ENCODE assay signal across 17 mouse cellular contexts in the genomic region with DNA sequence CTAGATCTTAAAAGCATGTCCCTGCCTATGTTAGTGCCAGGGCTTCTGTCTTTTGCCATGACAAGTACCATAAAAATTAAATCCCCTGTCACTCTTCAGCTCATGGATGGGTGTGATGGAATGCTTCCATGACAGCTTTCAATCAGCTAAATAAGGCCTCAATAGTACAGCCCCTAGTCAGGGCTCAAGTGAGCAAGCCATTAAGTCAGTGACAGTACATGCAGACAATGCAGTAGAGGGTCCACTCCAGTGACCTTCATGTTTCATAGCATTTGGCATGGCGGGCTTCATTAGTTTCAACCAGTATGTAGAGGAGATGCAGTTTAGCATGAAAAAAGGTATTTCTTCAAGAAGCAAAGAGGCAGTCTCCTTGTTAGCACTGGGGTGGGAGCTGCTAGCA.
DNase-seq lines count a peak whose midpoint lies in the region; ATAC-seq and TF ChIP-seq lines count a peak whose summit lies in the region.
"Had no signal": no experiment of that assay in that cellular context is flagged by ENCODE, and none has a peak within 500 bp of the region (broad histone marks: within the 10 kb centered on the region; RNA-seq: fewer than 3 reads in every experiment).

No protein-coding gene starts in this region.

- H3K4me3 ChIP-seq in forebrain, embryonic 16.5 days (replicated peaks; ENCODE audit: low read length), result no peak overlapping the region
- no peak overlapping the region for H3K4me3 ChIP-seq in forebrain, embryonic 10.5 days
- no peak overlapping the region for H3K4me3 ChIP-seq in hindbrain, postnatal 0 days (ENCODE audit: low read length)
- H3K4me3 ChIP-seq in hindbrain, embryonic 10.5 days, result no peak overlapping the region
- no peak overlapping the region for H3K4me3 ChIP-seq in midbrain, embryonic 15.5 days
- H3K4me3 ChIP-seq in midbrain, embryonic 14.5 days (replicated peaks; ENCODE audit: low read depth, low read length), result no peak overlapping the region
- no peak overlapping the region for H3K4me3 ChIP-seq in midbrain, postnatal 0 days (ENCODE audit: low read depth, low read length)
- H3K4me3 ChIP-seq: embryonic facial prominence, embryonic 12.5 days; forebrain, embryonic 13.5 days; heart, embryonic 10.5 days had no signal

- H3K9ac ChIP-seq in forebrain, embryonic 16.5 days (replicated peaks; ENCODE audit: low read depth, low read length), result no peak overlapping the region
- H3K9ac ChIP-seq in hindbrain, postnatal 0 days (replicated peaks; ENCODE audit: low read length), result no peak overlapping the region
- H3K9ac ChIP-seq in midbrain, embryonic 15.5 days, result no peak overlapping the region
- no peak overlapping the region for H3K9ac ChIP-seq in midbrain, embryonic 14.5 days (replicated peaks; ENCODE audit: low read length)
- no peak overlapping the region for H3K9ac ChIP-seq in midbrain, postnatal 0 days (replicated peaks; ENCODE audit: low read length, poor library complexity, severe bottlenecking)
- H3K9ac ChIP-seq: embryonic facial prominence, embryonic 12.5 days; forebrain, embryonic 13.5 days had no signal

- H3K27ac ChIP-seq in forebrain, embryonic 16.5 days (ENCODE audit: low read length), result no peak overlapping the region
- H3K27ac ChIP-seq in forebrain, embryonic 10.5 days, result no peak overlapping the region
- peak overlapping the region; percentile 28; the same call in 1 of the 2 replicates for H3K27ac ChIP-seq in hindbrain, postnatal 0 days
- no peak overlapping the region for H3K27ac ChIP-seq in hindbrain, embryonic 10.5 days
- H3K27ac ChIP-seq in midbrain, embryonic 15.5 days, result peak overlapping the region; percentile 36; the same call in 1 of the 2 replicates
- H3K27ac ChIP-seq in midbrain, embryonic 14.5 days (replicated peaks; ENCODE audit: low read depth, low read length), result no peak overlapping the region
- 0 out of 2 replicates have a peak overlapping the region, but pooled peaks have one; percentile 47 for H3K27ac ChIP-seq in midbrain, postnatal 0 days (ENCODE audit: low read depth, low read length)
- H3K27ac ChIP-seq: embryonic facial prominence, embryonic 12.5 days; heart, embryonic 10.5 days had no signal

- H3K36me3 ChIP-seq in forebrain, embryonic 16.5 days (ENCODE audit: control insufficient read depth, insufficient read depth), result no peaks in the 10 kb centered on the region
- no peaks in the 10 kb centered on the region for H3K36me3 ChIP-seq in forebrain, embryonic 10.5 days (replicated peaks)
- H3K36me3 ChIP-seq in hindbrain, postnatal 0 days (ENCODE audit: insufficient read depth, low read length), result no peaks in the 10 kb centered on the region
- H3K36me3 ChIP-seq in hindbrain, embryonic 10.5 days, result no peaks in the 10 kb centered on the region
- H3K36me3 ChIP-seq in midbrain, embryonic 15.5 days (replicated peaks), result no peaks in the 10 kb centered on the region
- H3K36me3 ChIP-seq in midbrain, embryonic 14.5 days (ENCODE audit: control insufficient read depth, insufficient read depth, low read length), result no peaks in the 10 kb centered on the region
- no peaks in the 10 kb centered on the region for H3K36me3 ChIP-seq in midbrain, postnatal 0 days (ENCODE audit: insufficient read depth, low read length)
- H3K36me3 ChIP-seq: embryonic facial prominence, embryonic 12.5 days; heart, embryonic 10.5 days had no signal

- no peaks in the 10 kb centered on the region for H3K27me3 ChIP-seq in forebrain, embryonic 16.5 days (replicated peaks; ENCODE audit: control insufficient read depth, insufficient read depth, low read length)
- H3K27me3 ChIP-seq in forebrain, embryonic 10.5 days (ENCODE audit: poor library complexity, severe bottlenecking), result no peaks in the 10 kb centered on the region
- H3K27me3 ChIP-seq in hindbrain, postnatal 0 days (ENCODE audit: insufficient read depth, low read length), result no peaks in the 10 kb centered on the region
- no peaks in the 10 kb centered on the region for H3K27me3 ChIP-seq in hindbrain, embryonic 10.5 days (ENCODE audit: insufficient read depth, poor library complexity, severe bottlenecking)
- H3K27me3 ChIP-seq in midbrain, embryonic 15.5 days (replicated peaks), result no peaks in the 10 kb centered on the region
- no peaks in the 10 kb centered on the region for H3K27me3 ChIP-seq in midbrain, embryonic 14.5 days (ENCODE audit: control insufficient read depth, insufficient read depth, low read length)
- no peaks in the 10 kb centered on the region for H3K27me3 ChIP-seq in midbrain, postnatal 0 days (ENCODE audit: insufficient read depth, low read length)
- H3K27me3 ChIP-seq: embryonic facial prominence, embryonic 12.5 days; forebrain, embryonic 13.5 days had no signal

- DNase-seq in forebrain, embryonic 10.5 days (ENCODE audit: extremely low spot score, low spot score), result no peak
- no peak for DNase-seq in hindbrain, postnatal 0 days (ENCODE audit: low spot score)
- no peak for DNase-seq in hindbrain, embryonic 10.5 days (ENCODE audit: low spot score)
- no peak for DNase-seq in midbrain, embryonic 14.5 days
- DNase-seq in midbrain, postnatal 0 days (ENCODE audit: low spot score), result no peak
- DNase-seq: adrenal gland, postnatal 10 days; cerebellum, adult 11-12 months; cerebellum, adult 9-10 months; cerebellum, postnatal 25 days; gastrocnemius, postnatal 36 days; heart, adult 18-20 months; heart, postnatal 14 days had no signal

- no peaks in the 10 kb centered on the region for H3K9me3 ChIP-seq in forebrain, embryonic 16.5 days (ENCODE audit: control insufficient read depth, low read length)
- H3K9me3 ChIP-seq in forebrain, embryonic 10.5 days, result no peaks in the 10 kb centered on the region
- H3K9me3 ChIP-seq in hindbrain, postnatal 0 days (ENCODE audit: low read length), result no peaks in the 10 kb centered on the region
- no peaks in the 10 kb centered on the region for H3K9me3 ChIP-seq in hindbrain, embryonic 10.5 days
- no peaks in the 10 kb centered on the region for H3K9me3 ChIP-seq in midbrain, embryonic 15.5 days
- no peaks in the 10 kb centered on the region for H3K9me3 ChIP-seq in midbrain, embryonic 14.5 days (ENCODE audit: control insufficient read depth, low read length)
- no peaks in the 10 kb centered on the region for H3K9me3 ChIP-seq in midbrain, postnatal 0 days (ENCODE audit: low read length)
- H3K9me3 ChIP-seq: embryonic facial prominence, embryonic 12.5 days; forebrain, embryonic 13.5 days; heart, embryonic 10.5 days had no signal

- WGBS in forebrain, embryonic 16.5 days, result 66% methylated on average over 1 of the region's 1 CpGs
- WGBS in forebrain, embryonic 10.5 days, result 89% methylated on average over 1 of the region's 1 CpGs
- 65% methylated on average over 1 of the region's 1 CpGs for WGBS in hindbrain, postnatal 0 days
- 69% methylated on average over 1 of the region's 1 CpGs for WGBS in hindbrain, embryonic 10.5 days
- WGBS in midbrain, embryonic 15.5 days, result 80% methylated on average over 1 of the region's 1 CpGs
- WGBS in midbrain, embryonic 14.5 days, result 70% methylated on average over 1 of the region's 1 CpGs
- 65% methylated on average over 1 of the region's 1 CpGs for WGBS in midbrain, postnatal 0 days

- no peak overlapping the region for H3K4me2 ChIP-seq in forebrain, embryonic 16.5 days (ENCODE audit: low read length)
- no peak overlapping the region for H3K4me2 ChIP-seq in hindbrain, postnatal 0 days (ENCODE audit: low read depth, low read length)
- no peak overlapping the region for H3K4me2 ChIP-seq in midbrain, embryonic 15.5 days
- H3K4me2 ChIP-seq in midbrain, embryonic 14.5 days (ENCODE audit: low read length), result no peak overlapping the region
- no peak overlapping the region for H3K4me2 ChIP-seq in midbrain, postnatal 0 days (ENCODE audit: low read depth, low read length, poor library complexity, severe bottlenecking)
- H3K4me2 ChIP-seq: embryonic facial prominence, embryonic 12.5 days had no signal

- ATAC-seq in forebrain, embryonic 16.5 days, result 0 out of 2 replicates have a peak, but pooled peaks have one; percentile 20
- no peak for ATAC-seq in hindbrain, postnatal 0 days
- ATAC-seq in midbrain, embryonic 15.5 days (replicated peaks), result peak; percentile 68
- ATAC-seq in midbrain, embryonic 14.5 days (ENCODE audit: low FRiP score, low TSS enrichment), result no peak
- no peak for ATAC-seq in midbrain, postnatal 0 days (ENCODE audit: low FRiP score)

- H3K4me1 ChIP-seq in forebrain, embryonic 16.5 days (replicated peaks; ENCODE audit: control insufficient read depth, insufficient read depth, low read length), result peaks cover 8% of the 10 kb centered on the region
- peaks cover 7% of the 10 kb centered on the region for H3K4me1 ChIP-seq in forebrain, embryonic 10.5 days
- peaks cover 7% of the 10 kb centered on the region; the same call in 1 of the 2 replicates for H3K4me1 ChIP-seq in hindbrain, postnatal 0 days (ENCODE audit: insufficient read depth, low read length)
- peaks cover 15% of the 10 kb centered on the region for H3K4me1 ChIP-seq in hindbrain, embryonic 10.5 days (replicated peaks)
- H3K4me1 ChIP-seq in midbrain, embryonic 15.5 days, result peaks cover 21% of the 10 kb centered on the region
- peaks cover 19% of the 10 kb centered on the region; the same call in 1 of the 2 replicates for H3K4me1 ChIP-seq in midbrain, embryonic 14.5 days (ENCODE audit: control insufficient read depth, insufficient read depth, low read length)
- H3K4me1 ChIP-seq in midbrain, postnatal 0 days (ENCODE audit: insufficient read depth, low read length), result no peaks in the 10 kb centered on the region
- H3K4me1 ChIP-seq: embryonic facial prominence, embryonic 12.5 days; heart, embryonic 10.5 days had no signal

- no peak for TF ChIP-seq CTCF in hindbrain, postnatal 0 days (IDR thresholded peaks at IDR 0.05; ENCODE audit: low read depth)
- TF ChIP-seq CTCF in midbrain, postnatal 0 days (IDR thresholded peaks at IDR 0.05), result no peak

Comparison
In these comparisons a context has a peak if more than half of its experiments do, and no peak if none do; other contexts are left out.
1. ATAC-seq: peak in forebrain, embryonic 16.5 days (single experiment) and midbrain, embryonic 15.5 days (single experiment); none in hindbrain, postnatal 0 days (single experiment), midbrain, embryonic 14.5 days (single experiment) and midbrain, postnatal 0 days (single experiment).
2. H3K27ac ChIP-seq: peak in hindbrain, postnatal 0 days (single experiment), midbrain, embryonic 15.5 days (single experiment) and midbrain, postnatal 0 days (single experiment); none in forebrain, embryonic 16.5 days (single experiment), forebrain, embryonic 10.5 days (single experiment), hindbrain, embryonic 10.5 days (single experiment) and midbrain, embryonic 14.5 days (single experiment).